Mouse (Mus musculus): ENCODE measurements at regions not wholly inside any gene's neighbourhood (a gene's known extent, or its start where the extent isn't known, plus 50 kb on each side); places are given as distances from the start of the nearest gene placed in this dataset.

- no peak overlapping the region for H3K9ac ChIP-seq (replicated peaks)
- no peak overlapping the region for H3K4me2 ChIP-seq
- ATAC-seq (ENCODE audit: low FRiP score): no peak
- no peaks in the 10 kb centered on the region for H3K4me1 ChIP-seq
- no peaks in the 10 kb centered on the region for H3K27me3 ChIP-seq (replicated peaks)
- no peaks in the 10 kb centered on the region for H3K36me3 ChIP-seq
- WGBS: 16% methylated on average over 3 of the region's 3 CpGs
- H3K4me3 ChIP-seq (replicated peaks): no peak overlapping the region
- no peak overlapping the region for H3K27ac ChIP-seq (replicated peaks)
- H3K9me3 ChIP-seq (replicated peaks): no peaks in the 10 kb centered on the region
Observed at GRCm38 (mm10) chr10:24357636-24358035, 134.3 kb downstream of the Moxd1 start.

- Histone ChIP-seq H3K27me3 (replicated peaks) (no peaks in the 10 kb centered on the region), H3K4me3 (replicated peaks) (no peak overlapping the region), H3K4me2 (no peak overlapping the region), H3K4me1 (0 out of 2 replicates have a peak, but pooled peaks cover 5% of the 10 kb centered on the region), H3K9me3 (replicated peaks) (no peaks in the 10 kb centered on the region), H3K36me3 (no peaks in the 10 kb centered on the region), H3K27ac (replicated peaks) (no peak overlapping the region), H3K9ac (replicated peaks) (no peak overlapping the region)
- no peak for ATAC-seq (ENCODE audit: low FRiP score)
- 85% methylated on average over 3 of the region's 3 CpGs for WGBS
Observed at GRCm38 (mm10) chr10:24361424-24361823, 138.1 kb downstream of the Moxd1 start.

- ATAC-seq (ENCODE audit: low FRiP score): no peak
- H3K4me3 ChIP-seq (replicated peaks): no peak overlapping the region
- H3K9me3 ChIP-seq (replicated peaks): no peaks in the 10 kb centered on the region
- H3K36me3 ChIP-seq: no peaks in the 10 kb centered on the region
- no peaks in the 10 kb centered on the region for H3K27me3 ChIP-seq (replicated peaks)
- H3K27ac ChIP-seq (replicated peaks): no peak overlapping the region
- H3K4me2 ChIP-seq: no peak overlapping the region
- H3K9ac ChIP-seq (replicated peaks): no peak overlapping the region
- WGBS: 75% methylated on average over 5 of the region's 5 CpGs
- 0 out of 2 replicates have a peak, but pooled peaks cover 5% of the 10 kb centered on the region for H3K4me1 ChIP-seq
Observed at GRCm38 (mm10) chr10:24365369-24365768, 142.1 kb downstream of the Moxd1 start.

DNA sequence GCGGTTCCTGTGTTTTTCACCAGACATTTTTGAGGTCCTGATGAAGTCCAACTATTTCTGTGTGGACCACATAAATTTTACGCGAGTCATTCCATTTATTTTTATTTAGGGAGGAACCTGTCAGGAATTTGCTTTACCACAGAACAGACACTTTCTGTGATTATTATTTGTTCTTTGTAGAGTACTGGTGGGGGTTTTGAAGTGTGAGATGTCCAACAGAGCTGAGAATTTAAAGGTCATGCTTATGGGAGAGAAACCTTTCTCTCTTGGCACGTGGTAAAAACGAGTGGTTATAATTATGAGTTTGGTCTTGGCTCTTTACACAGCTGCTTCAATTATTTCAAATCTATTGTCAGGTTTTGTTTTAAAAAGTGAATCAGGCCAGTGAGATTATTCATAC, 143.7 kb downstream of the Moxd1 start:
- Histone ChIP-seq H3K4me1 (0 out of 2 replicates have a peak, but pooled peaks cover 5% of the 10 kb centered on the region), H3K27ac (replicated peaks) (no peak overlapping the region), H3K4me2 (no peak overlapping the region), H3K27me3 (replicated peaks) (no peaks in the 10 kb centered on the region), H3K9me3 (replicated peaks) (no peaks in the 10 kb centered on the region), H3K9ac (replicated peaks) (no peak overlapping the region), H3K4me3 (replicated peaks) (no peak overlapping the region), H3K36me3 (no peaks in the 10 kb centered on the region)
- 83% methylated on average over 5 of the region's 5 CpGs for WGBS
- ATAC-seq (ENCODE audit: low FRiP score): no peak

GRCm38 (mm10) chr10:24373957-24374356, 150.6 kb downstream of the Moxd1 start:
- Histone ChIP-seq H3K4me1 (no peaks in the 10 kb centered on the region), H3K36me3 (no peaks in the 10 kb centered on the region), H3K27me3 (replicated peaks) (no peaks in the 10 kb centered on the region), H3K4me2 (no peak overlapping the region), H3K9ac (replicated peaks) (no peak overlapping the region), H3K27ac (replicated peaks) (no peak overlapping the region), H3K4me3 (replicated peaks) (no peak overlapping the region), H3K9me3 (replicated peaks) (no peaks in the 10 kb centered on the region)
- ATAC-seq (ENCODE audit: low FRiP score): no peak
- 81% methylated on average over 6 of the region's 6 CpGs for WGBS

- H3K4me2 ChIP-seq: no peak overlapping the region
- no peak overlapping the region for H3K9ac ChIP-seq (replicated peaks)
- H3K27me3 ChIP-seq (replicated peaks): no peaks in the 10 kb centered on the region
- H3K4me3 ChIP-seq (replicated peaks): no peak overlapping the region
- 70% methylated on average over 5 of the region's 5 CpGs for WGBS
- no peaks in the 10 kb centered on the region for H3K9me3 ChIP-seq (replicated peaks)
- no peak overlapping the region for H3K27ac ChIP-seq (replicated peaks)
- H3K36me3 ChIP-seq: no peaks in the 10 kb centered on the region
- no peak for ATAC-seq (ENCODE audit: low FRiP score)
- H3K4me1 ChIP-seq: no peaks in the 10 kb centered on the region
Observed at GRCm38 (mm10) chr10:24379291-24379690, 156.0 kb downstream of the Moxd1 start.

DNA sequence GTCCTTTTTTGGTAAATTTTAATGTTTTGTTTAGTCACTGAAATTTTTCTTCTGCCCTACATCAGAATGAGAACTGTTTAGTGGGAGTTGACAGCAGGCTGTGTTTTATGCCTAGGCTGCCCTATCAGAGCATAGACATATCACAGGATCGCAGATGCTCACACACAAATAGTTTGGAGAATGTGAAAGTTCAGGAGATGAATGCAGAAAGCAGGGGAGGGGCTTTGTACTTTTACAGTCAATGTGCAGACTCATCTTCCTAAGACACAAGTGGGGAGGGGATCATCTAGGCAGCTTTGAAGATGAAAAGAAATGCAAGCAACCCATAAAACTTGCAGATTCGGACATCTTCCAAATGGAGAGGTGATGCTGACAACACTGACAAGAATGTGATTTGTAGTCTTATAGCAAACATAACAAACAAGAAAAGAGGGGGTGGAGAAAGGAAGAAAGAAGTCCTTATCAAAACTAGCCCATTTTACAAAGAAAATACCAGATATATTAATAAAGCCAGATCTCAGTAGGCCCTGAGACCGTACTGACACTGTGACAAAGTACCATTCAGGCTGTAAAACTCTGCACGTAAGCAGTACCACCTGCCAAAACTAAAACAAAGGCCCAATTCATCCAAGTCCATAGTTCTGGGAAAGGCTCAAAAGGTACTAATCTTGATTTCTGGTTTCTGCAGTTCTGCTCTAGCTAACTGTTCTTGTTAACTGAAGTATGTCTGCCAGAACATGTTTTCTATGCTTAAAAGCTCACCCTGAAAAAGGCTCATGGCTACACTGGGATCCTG, 157.4 kb downstream of the Moxd1 start:
- no peaks in the 10 kb centered on the region for H3K27me3 ChIP-seq (replicated peaks)
- no peaks in the 10 kb centered on the region for H3K36me3 ChIP-seq
- no peaks in the 10 kb centered on the region for H3K4me1 ChIP-seq
- no peak for ATAC-seq (ENCODE audit: low FRiP score)
- no peak overlapping the region for H3K4me2 ChIP-seq
- H3K9me3 ChIP-seq (replicated peaks): no peaks in the 10 kb centered on the region
- no peak overlapping the region for H3K9ac ChIP-seq (replicated peaks)
- no peak overlapping the region for H3K27ac ChIP-seq (replicated peaks)
- 69% methylated on average over 4 of the region's 4 CpGs for WGBS
- no peak overlapping the region for H3K4me3 ChIP-seq (replicated peaks)

DNA sequence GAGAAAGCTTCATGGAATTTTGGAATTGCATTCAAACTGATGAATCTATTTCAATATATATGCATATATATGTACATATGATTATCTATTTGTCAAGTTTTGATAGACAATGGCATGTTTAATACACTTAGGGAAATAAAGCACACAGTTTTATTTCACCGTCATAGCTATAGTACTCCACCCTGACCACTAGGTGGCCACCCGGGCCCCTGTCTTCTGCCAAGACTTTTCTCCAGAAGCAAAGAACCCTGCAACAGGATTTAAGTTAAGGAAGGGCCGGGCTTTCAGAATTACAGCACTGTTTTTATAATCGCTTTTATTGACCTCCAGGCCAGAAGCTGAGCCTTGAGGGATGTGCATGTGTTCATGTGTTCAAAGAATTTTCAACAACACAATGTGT, 158.6 kb downstream of the Moxd1 start:
- ATAC-seq (ENCODE audit: low FRiP score): no peak
- no peak overlapping the region for H3K27ac ChIP-seq (replicated peaks)
- H3K36me3 ChIP-seq: no peaks in the 10 kb centered on the region
- H3K27me3 ChIP-seq (replicated peaks): no peaks in the 10 kb centered on the region
- H3K9ac ChIP-seq (replicated peaks): no peak overlapping the region
- H3K9me3 ChIP-seq (replicated peaks): no peaks in the 10 kb centered on the region
- 28% methylated on average over 4 of the region's 4 CpGs for WGBS
- no peaks in the 10 kb centered on the region for H3K4me1 ChIP-seq
- no peak overlapping the region for H3K4me3 ChIP-seq (replicated peaks)
- H3K4me2 ChIP-seq: no peak overlapping the region

GRCm38 (mm10) chr10:24384061-24384460, 160.7 kb downstream of the Moxd1 start:
- Histone ChIP-seq H3K4me1 (no peaks in the 10 kb centered on the region), H3K36me3 (no peaks in the 10 kb centered on the region), H3K27me3 (replicated peaks) (no peaks in the 10 kb centered on the region), H3K4me2 (no peak overlapping the region), H3K9me3 (replicated peaks) (no peaks in the 10 kb centered on the region), H3K27ac (replicated peaks) (no peak overlapping the region), H3K4me3 (replicated peaks) (no peak overlapping the region), H3K9ac (replicated peaks) (no peak overlapping the region)
- no peak for ATAC-seq (ENCODE audit: low FRiP score)
- 90% methylated on average over 2 of the region's 2 CpGs for WGBS

- 69% methylated on average over 2 of the region's 2 CpGs for WGBS
- Histone ChIP-seq H3K9me3 (replicated peaks) (no peaks in the 10 kb centered on the region), H3K27me3 (replicated peaks) (no peaks in the 10 kb centered on the region), H3K36me3 (no peaks in the 10 kb centered on the region), H3K4me3 (replicated peaks) (no peak overlapping the region), H3K4me2 (no peak overlapping the region), H3K27ac (replicated peaks) (no peak overlapping the region), H3K4me1 (no peaks in the 10 kb centered on the region), H3K9ac (replicated peaks) (no peak overlapping the region)
- ATAC-seq (ENCODE audit: low FRiP score): no peak
Observed at GRCm38 (mm10) chr10:24388229-24388628, 164.9 kb downstream of the Moxd1 start.

- WGBS: 82% methylated on average over 6 of the region's 6 CpGs
- Histone ChIP-seq H3K27ac (replicated peaks) (no peak overlapping the region), H3K9ac (replicated peaks) (no peak overlapping the region), H3K9me3 (replicated peaks) (no peaks in the 10 kb centered on the region), H3K27me3 (replicated peaks) (no peaks in the 10 kb centered on the region), H3K4me2 (no peak overlapping the region), H3K36me3 (no peaks in the 10 kb centered on the region), H3K4me3 (replicated peaks) (no peak overlapping the region), H3K4me1 (no peaks in the 10 kb centered on the region)
- no peak for ATAC-seq (ENCODE audit: low FRiP score)
Observed at GRCm38 (mm10) chr10:24391039-24391438, 167.7 kb downstream of the Moxd1 start.

- WGBS: 82% methylated on average over 3 of the region's 3 CpGs
Observed at GRCm38 (mm10) chr10:24392066-24392465, 168.7 kb downstream of the Moxd1 start.

More at GRCm38 (mm10) chr10:24392066-24392465, 168.7 kb downstream of the Moxd1 start:
- Histone ChIP-seq H3K27me3 (replicated peaks) (no peaks in the 10 kb centered on the region), H3K4me1 (no peaks in the 10 kb centered on the region), H3K4me3 (replicated peaks) (no peak overlapping the region), H3K36me3 (no peaks in the 10 kb centered on the region), H3K4me2 (no peak overlapping the region), H3K9ac (replicated peaks) (no peak overlapping the region), H3K9me3 (replicated peaks) (no peaks in the 10 kb centered on the region), H3K27ac (replicated peaks) (no peak overlapping the region)
- ATAC-seq (ENCODE audit: low FRiP score): no peak
